Mouse (Mus musculus): ENCODE data around the gene Ackr3.

The Ackr3 gene

GRCm38 (mm10) chr1:90258253-90258887 is 54.6 kb downstream of the Ackr3 start:
- DNase-seq (ENCODE audit: low read depth, low spot score) = no peak

DNA sequence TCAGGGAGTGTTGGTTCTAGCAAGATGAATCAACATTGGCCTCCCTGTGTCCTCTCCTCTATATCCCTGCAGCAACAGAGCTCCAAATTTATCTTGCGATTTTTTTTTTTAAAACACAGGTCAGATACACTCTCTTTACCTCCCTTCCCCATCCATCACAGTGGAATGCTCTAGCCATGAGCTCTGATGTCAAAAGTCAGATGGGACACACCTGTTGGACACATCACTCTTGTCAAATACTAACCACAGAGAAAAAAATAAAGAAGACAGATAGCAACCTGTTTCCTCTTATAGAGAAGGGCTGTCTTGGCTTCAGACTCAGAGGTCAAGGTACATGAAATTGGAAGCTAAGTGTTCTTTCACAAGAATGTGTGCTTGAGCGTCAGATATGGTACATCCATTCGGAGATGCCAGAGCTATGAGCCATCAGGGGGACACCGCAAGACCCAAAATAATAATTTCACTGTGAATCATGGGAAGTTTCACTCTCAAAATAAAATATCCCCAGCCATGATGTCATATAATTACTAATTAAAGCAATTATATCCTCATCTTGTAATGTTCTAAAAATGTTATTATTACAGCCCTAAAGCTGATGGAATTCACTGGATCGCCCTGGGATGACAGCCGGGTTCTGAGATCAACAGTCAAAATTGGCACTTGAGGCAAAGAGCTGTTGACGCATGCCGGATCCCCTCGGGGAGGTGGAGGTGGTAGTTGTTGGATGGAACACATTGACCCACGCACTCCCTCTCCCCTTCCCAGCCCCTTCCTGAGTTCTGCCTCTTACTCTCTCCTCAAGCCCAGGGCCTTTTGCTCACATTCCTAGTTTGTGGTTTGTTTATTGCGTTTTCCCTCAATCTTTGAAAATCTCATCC is 57.2 kb downstream of the Ackr3 start:
- no peak for DNase-seq (ENCODE audit: low read depth, low spot score)

DNA sequence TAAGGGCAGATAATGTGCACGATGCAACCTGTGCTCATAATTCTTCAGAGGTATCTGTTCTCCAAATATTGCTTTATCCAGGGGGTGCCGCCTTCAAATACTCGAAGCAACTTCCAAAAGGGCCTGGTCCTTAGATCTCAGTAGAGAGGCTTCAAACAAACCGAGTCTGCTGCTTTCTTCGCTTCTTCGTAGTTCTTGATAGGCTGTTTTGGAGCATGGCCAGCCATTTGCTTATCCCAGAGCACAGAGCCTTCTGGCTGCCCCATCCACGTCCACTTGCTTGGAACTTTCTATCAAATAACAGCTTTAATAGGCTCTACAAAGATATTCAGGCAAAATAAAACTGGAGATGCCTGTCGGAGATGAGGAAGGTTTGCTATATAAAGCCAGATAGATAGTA is 58.6 kb downstream of the Ackr3 start:
- DNase-seq (ENCODE audit: low read depth, low spot score) = no peak

Data from CD4-positive helper T cell, adult 2 months (primary cell).